Mouse (Mus musculus): ENCODE results near the gene Dlg1. TPM values are rescaled to one million over a fixed set of nuclear protein-coding genes. Genes with fewer than 3 reads are reported as not detected.

Gene Dlg1
- polyA plus RNA-seq, 1 experiment from 2014 or later: 14.4 TPM

DNA sequence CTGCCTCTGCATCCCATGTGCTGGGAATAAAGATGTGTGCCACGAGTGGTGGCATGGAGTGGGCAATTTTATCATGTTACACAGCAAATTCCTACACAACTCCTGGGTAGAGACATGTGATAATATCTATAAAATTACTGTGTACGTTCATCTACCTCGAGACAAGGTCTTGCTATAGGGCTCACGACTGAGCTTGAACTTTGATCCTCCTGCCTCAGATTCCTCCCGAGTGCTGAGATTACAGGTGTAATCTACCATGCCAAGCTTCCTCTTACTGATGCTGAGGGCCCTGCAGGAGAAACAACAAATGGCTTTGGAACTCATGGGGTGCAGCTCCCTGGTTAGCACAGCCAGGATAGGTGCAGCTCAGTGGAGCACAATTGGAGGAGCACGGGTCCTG, 261.1 kb downstream of the Dlg1 start:
- Histone ChIP-seq H3K4me2 (no peak overlapping the region), H3K4me1 (replicated peaks) (no peaks in the 10 kb centered on the region), H3K27me3 (no peaks in the 10 kb centered on the region), H3K27ac (replicated peaks) (no peak overlapping the region), H3K9me3 (no peaks in the 10 kb centered on the region), H3K4me3 (no peak overlapping the region), H3K36me3 (no peaks in the 10 kb centered on the region), H3K9ac (no peak overlapping the region)
- no peak for ATAC-seq (ENCODE audit: low FRiP score, low read depth)
- 91% methylated on average over 6 of the region's 6 CpGs for WGBS

Other genes starting within 250 kb of the Dlg1 start
- gene Bdh1, start 241.2 kb upstream of the Dlg1 start, polyA plus RNA-seq (2015; fragmentation: Nextera tagmentation; extraction: Ambion mirVana): 123 and 125 TPM in 2 replicates
- 0.29 and 0.31 TPM in 2 replicates for gene Meltf, start 215.4 kb downstream of the Dlg1 start, polyA plus RNA-seq (2015; fragmentation: Nextera tagmentation; extraction: Ambion mirVana)